Mouse (Mus musculus): Measurements from ENCODE around the gene Fv1.

DNA sequence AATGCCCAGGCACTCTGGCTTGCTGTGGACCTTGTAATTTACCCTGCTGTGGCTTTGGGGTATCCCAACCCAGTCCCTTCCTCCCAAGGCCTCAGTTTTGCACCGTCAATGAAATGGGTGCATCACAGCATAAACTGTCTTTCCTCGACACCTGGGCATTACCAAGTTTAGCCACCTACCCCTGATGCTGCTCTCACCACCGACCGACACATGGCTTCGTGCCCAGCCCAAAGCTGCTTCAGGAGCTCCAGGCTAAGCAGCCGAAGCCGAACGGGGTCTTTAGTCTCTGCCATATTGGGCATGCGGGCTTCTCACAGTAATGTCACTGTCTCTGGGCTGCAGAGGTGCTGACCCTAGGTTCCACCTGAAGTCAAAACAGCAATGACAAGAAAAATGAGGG is 2.7 kb upstream of the Fv1 start:
- TF ChIP-seq POLR2A (IDR thresholded peaks at IDR 0.05; ENCODE audit: control insufficient read depth, low read depth, low read length) (no peak), CTCF (IDR thresholded peaks at IDR 0.05; ENCODE audit: control insufficient read depth, insufficient read depth, insufficient replicate concordance, low read depth, low read length) (no peak)

All from testis, adult 2 months (tissue).